Mouse (Mus musculus) ES-E14 (cell line): Measurements from ENCODE around the gene Cldn15.

Experiments used
- CHD2 ChIP-seq: IDR thresholded peaks from 2 replicates; pipeline ENCODE4 v1.6.1; 2014; ENCODE audit warnings: mild to moderate bottlenecking, low read depth, low read length, inconsistent platforms
- MAFK ChIP-seq: IDR thresholded peaks from 2 replicates; pipeline ENCODE4 v1.6.1; 2014; ENCODE audit warnings: mild to moderate bottlenecking, low read depth, low read length, inconsistent platforms; ENCODE audit not compliant: insufficient read depth

- no peak for TF ChIP-seq CHD2
- no peak for TF ChIP-seq MAFK
These were observed 4.4 kb upstream of the Cldn15 start for GRCm38 (mm10) chr5:136961983-136962461.
